Mouse (Mus musculus) myocyte (in vitro differentiated cells): ENCODE results near the gene Ube2l6.

Experiments used
- E2F4 ChIP-seq: IDR thresholded peaks from one replicate; pipeline ENCODE4 v1.6.1; 2011; ENCODE audit warnings: mild to moderate bottlenecking, control low read depth, moderate library complexity; ENCODE audit not compliant: insufficient read depth
- MAX ChIP-seq: IDR thresholded peaks from one replicate; pipeline ENCODE4 v1.6.1; 2011; ENCODE audit warnings: low read depth, mild to moderate bottlenecking, control low read depth
- MYOD1 ChIP-seq, 3 experiments: IDR thresholded peaks; one replicate each; pipeline ENCODE4 v1.6.1; 2011; ENCODE audit warnings: control low read depth in 2 of 3, low read depth in 2 of 3, mild to moderate bottlenecking in 2 of 3, moderate library complexity in 1 of 3; ENCODE audit not compliant: insufficient read length in 2 of 3, control insufficient read depth in 1 of 3
- MYOG ChIP-seq, 3 experiments: IDR thresholded peaks; one replicate each; pipeline ENCODE4 v1.6.1; 2011; ENCODE audit warnings: control low read depth in 2 of 3, low read depth in 2 of 3, mild to moderate bottlenecking in 2 of 3; ENCODE audit not compliant: insufficient read length in 2 of 3, control insufficient read depth in 1 of 3, insufficient read depth in 1 of 3
- POLR2A ChIP-seq: IDR thresholded peaks from one replicate; pipeline ENCODE4 v1.6.1; 2011; ENCODE audit warnings: low read depth, mild to moderate bottlenecking, control low read depth, moderate library complexity; ENCODE audit not compliant: insufficient read length
- POLR2AphosphoS2 ChIP-seq: IDR thresholded peaks from one replicate; pipeline ENCODE4 v1.6.1; 2011; ENCODE audit warnings: low read depth, control low read depth; ENCODE audit not compliant: insufficient read length
- REST ChIP-seq: IDR thresholded peaks from one replicate; pipeline ENCODE4 v1.6.1; 2011; ENCODE audit warnings: mild to moderate bottlenecking, control low read depth, moderate library complexity; ENCODE audit not compliant: insufficient read depth, insufficient read length
- SRF ChIP-seq: IDR thresholded peaks from one replicate; pipeline ENCODE4 v1.6.1; 2011; ENCODE audit warnings: low read depth; ENCODE audit not compliant: control insufficient read depth, insufficient read length
- TCF12 ChIP-seq: IDR thresholded peaks from one replicate; pipeline ENCODE4 v1.6.1; 2011; ENCODE audit warnings: mild to moderate bottlenecking, control low read depth; ENCODE audit not compliant: poor library complexity, insufficient read depth, severe bottlenecking
- TCF3 ChIP-seq: IDR thresholded peaks from one replicate; pipeline ENCODE4 v1.6.1; 2011; ENCODE audit warnings: low read depth, control low read depth; ENCODE audit not compliant: insufficient read length
- USF1 ChIP-seq: IDR thresholded peaks from one replicate; pipeline ENCODE4 v1.6.1; 2011; ENCODE audit warnings: low read depth, mild to moderate bottlenecking, control low read depth, moderate library complexity

GRCm38 (mm10) chr2:84837817-84838592 lies 39.4 kb downstream of the Ube2l6 start:
- TF ChIP-seq POLR2AphosphoS2 = no peak
- no peak for TF ChIP-seq MAX
- no peak for TF ChIP-seq MYOG (IDR thresholded peaks at IDR 0.05; ENCODE audit: control insufficient read depth in 1 of 3, insufficient read depth in 1 of 3, insufficient read length in 2 of 3, low read depth in 2 of 3)
- TF ChIP-seq POLR2A = no peak
- TF ChIP-seq TCF12 = no peak
- TF ChIP-seq SRF = no peak
- TF ChIP-seq MYOD1 (IDR thresholded peaks at IDR 0.05; ENCODE audit: control insufficient read depth in 1 of 3, insufficient read length in 2 of 3, low read depth in 2 of 3) = no peak
- TF ChIP-seq USF1 = no peak
- no peak for TF ChIP-seq REST
- TF ChIP-seq TCF3 = no peak
- TF ChIP-seq E2F4 = no peak
